Mouse (Mus musculus) hindbrain, embryonic 15.5 days (tissue): Measurements from ENCODE around the gene Src. TPM values are rescaled to one million over a fixed set of nuclear protein-coding genes. Genes with fewer than 3 reads are reported as not detected.

Source experiments
- ATAC-seq: fragments of 200-750 bp; cut with Nextera tagmentation; 2 replicates; pipeline ENCODE4 v1.8.0; 2017; ENCODE audit warnings: low read depth, moderate number of reproducible peaks, moderate TSS enrichment; ENCODE audit not compliant: low FRiP score
- H3K27ac ChIP-seq: fragments of 300-500 bp; sonication (generic); replicated peaks from 2 replicates; pipeline ENCODE4 v1.5.1; 2015; ENCODE audit warnings: mild to moderate bottlenecking, inconsistent platforms
- H3K27me3 ChIP-seq: fragments of 300-500 bp; sonication (generic); 2 replicates; pipeline ENCODE4 v1.6.1; 2015; ENCODE audit warnings: control low read depth, inconsistent platforms
- H3K36me3 ChIP-seq: fragments of 300-500 bp; sonication (generic); 2 replicates; pipeline ENCODE4 v1.6.1; 2015; ENCODE audit warnings: control low read depth, inconsistent platforms
- H3K4me1 ChIP-seq: fragments of 300-500 bp; sonication (generic); replicated peaks from 2 replicates; pipeline ENCODE4 v1.6.1; 2015; ENCODE audit warnings: control low read depth, inconsistent platforms
- H3K4me2 ChIP-seq: fragments of 300-500 bp; sonication (generic); 2 replicates; pipeline ENCODE4 v1.6.1; 2015; ENCODE audit warnings: moderate library complexity, mild to moderate bottlenecking, inconsistent platforms
- H3K4me3 ChIP-seq: fragments of 300-500 bp; sonication (generic); 2 replicates; pipeline ENCODE4 v1.5.1; 2015; ENCODE audit warnings: mild to moderate bottlenecking, inconsistent platforms
- H3K9ac ChIP-seq: fragments of 300-500 bp; sonication (generic); 2 replicates; pipeline ENCODE4 v1.6.1; 2015; ENCODE audit warnings: inconsistent platforms
- H3K9me3 ChIP-seq: fragments of 300-500 bp; sonication (generic); 2 replicates; pipeline ENCODE4 v1.6.1; 2016; ENCODE audit warnings: control low read depth, inconsistent platforms
- WGBS: fragments of 180-500 bp; shearing (Covaris S2); methylation state at CpG from one replicate; pipeline ENCODE4 v1.1.7; 2015; 5-methylcytosine and 5-hydroxymethylcytosine counted together
- polyA plus RNA-seq: library from polyadenylated mRNA; unstranded; fragments of >200 nt; fragmentation: Nextera tagmentation; extraction: Ambion mirVana; gene quantifications from 2 replicates; pipeline ENCODE4 v1.2.1, GENCODE M21; 2015

Gene Src
- polyA plus RNA-seq, 1 experiment from 2014 or later: 38.4 TPM

DNA sequence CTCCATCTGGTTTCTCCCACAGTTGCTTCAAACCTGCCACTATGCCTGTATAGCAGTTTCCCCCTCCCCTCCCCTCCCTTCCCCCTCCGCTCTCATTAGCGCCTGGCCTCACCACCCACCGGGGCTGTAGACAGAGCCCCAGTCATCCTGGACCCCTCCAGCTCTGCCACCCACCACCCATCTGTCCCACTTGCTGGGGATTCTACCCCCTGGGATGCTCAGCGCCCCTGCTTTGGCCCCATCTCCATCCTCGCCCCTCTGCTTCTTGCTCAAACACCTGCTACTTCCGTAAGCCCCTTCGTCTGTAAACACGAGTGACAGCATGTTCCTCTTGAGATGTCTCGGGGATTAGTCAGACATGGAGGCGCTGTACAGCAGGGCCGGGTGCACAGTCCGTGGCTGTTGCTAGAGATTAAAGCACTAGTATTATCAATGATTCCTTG is 69.5 kb downstream of the Src start:
- ATAC-seq: peak; percentile 53; the same call in 1 of the 2 replicates
- Histone ChIP-seq H3K4me2 (no peak overlapping the region), H3K27me3 (no peaks in the 10 kb centered on the region), H3K9ac (no peak overlapping the region), H3K4me3 (no peak overlapping the region), H3K27ac (peak overlapping the region; percentile 69), H3K36me3 (no peaks in the 10 kb centered on the region), H3K9me3 (no peaks in the 10 kb centered on the region), H3K4me1 (peaks cover 21% of the 10 kb centered on the region)
- WGBS: 10% methylated on average over 12 of the region's 12 CpGs

DNA sequence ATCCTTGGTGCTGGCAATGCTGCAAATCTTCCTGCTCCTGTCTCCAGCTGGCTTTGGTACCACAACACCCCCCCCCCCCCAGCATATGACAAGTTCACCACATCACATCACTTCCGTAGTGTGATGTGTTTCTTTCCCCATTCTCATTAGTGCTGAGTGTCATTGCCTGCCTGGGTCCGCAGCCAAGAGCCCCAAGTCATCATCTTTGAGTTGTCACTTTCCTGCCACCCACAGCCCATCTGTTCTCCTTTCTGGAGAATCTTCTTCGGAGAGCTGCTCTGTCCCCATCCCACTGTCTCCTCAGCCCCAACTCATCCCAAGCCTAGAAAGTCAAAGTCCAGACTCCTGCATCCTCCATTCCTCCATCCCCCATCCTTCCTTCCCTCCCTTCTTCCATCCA is 75.0 kb downstream of the Src start:
- no peak overlapping the region for H3K27ac ChIP-seq
- WGBS: 85% methylated on average over 3 of the region's 3 CpGs
- H3K36me3 ChIP-seq: no peaks in the 10 kb centered on the region
- H3K4me3 ChIP-seq: no peak overlapping the region
- no peak for ATAC-seq
- no peaks in the 10 kb centered on the region for H3K27me3 ChIP-seq
- H3K9me3 ChIP-seq: no peaks in the 10 kb centered on the region
- no peak overlapping the region for H3K9ac ChIP-seq
- H3K4me2 ChIP-seq: no peak overlapping the region
- peaks cover 11% of the 10 kb centered on the region for H3K4me1 ChIP-seq

- Histone ChIP-seq H3K9me3 (no peaks in the 10 kb centered on the region), H3K4me2 (no peak overlapping the region), H3K9ac (no peak overlapping the region), H3K4me1 (peaks cover 19% of the 10 kb centered on the region), H3K27ac (peak overlapping the region; percentile 57; the same call in 1 of the 2 replicates), H3K4me3 (no peak overlapping the region), H3K36me3 (no peaks in the 10 kb centered on the region), H3K27me3 (no peaks in the 10 kb centered on the region)
- ATAC-seq: 0 out of 2 replicates have a peak, but pooled peaks have one; percentile 37
- WGBS: 6% methylated on average over 4 of the region's 4 CpGs
These were observed 80.3 kb downstream of the Src start for GRCm38 (mm10) chr2:157498529-157498928.

GRCm38 (mm10) chr2:157500364-157500763 is 82.1 kb downstream of the Src start:
- 87% methylated on average over 2 of the region's 2 CpGs for WGBS
- H3K4me3 ChIP-seq: no peak overlapping the region
- H3K36me3 ChIP-seq: no peaks in the 10 kb centered on the region
- no peak overlapping the region for H3K9ac ChIP-seq
- no peaks in the 10 kb centered on the region for H3K27me3 ChIP-seq
- no peaks in the 10 kb centered on the region for H3K9me3 ChIP-seq
- no peak for ATAC-seq
- peaks cover 19% of the 10 kb centered on the region for H3K4me1 ChIP-seq
- no peak overlapping the region for H3K4me2 ChIP-seq
- H3K27ac ChIP-seq: no peak overlapping the region

DNA sequence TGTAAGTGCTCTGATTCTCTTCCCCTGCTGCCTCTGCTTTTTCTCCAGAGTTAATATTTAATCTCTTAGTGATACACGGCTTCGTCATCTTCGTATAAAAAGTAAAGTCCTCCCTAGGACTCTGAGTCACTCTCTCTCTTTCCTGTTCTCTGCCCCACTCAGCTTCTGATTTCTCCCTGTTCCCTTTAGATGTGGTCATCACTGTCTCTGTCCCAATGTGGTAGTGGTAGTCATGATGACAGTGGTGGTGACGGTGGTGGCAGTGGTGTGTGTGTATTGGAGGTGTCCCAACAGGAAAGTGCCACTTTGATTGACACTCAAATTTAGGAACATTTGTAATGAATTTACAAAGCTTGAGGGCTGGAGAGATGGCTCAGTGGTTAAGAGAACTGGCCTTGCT is 83.1 kb downstream of the Src start:
- H3K9ac ChIP-seq: no peak overlapping the region
- no peak overlapping the region for H3K4me2 ChIP-seq
- no peak for ATAC-seq
- peaks cover 20% of the 10 kb centered on the region for H3K4me1 ChIP-seq
- H3K27ac ChIP-seq: no peak overlapping the region
- no peak overlapping the region for H3K4me3 ChIP-seq
- no peaks in the 10 kb centered on the region for H3K9me3 ChIP-seq
- H3K36me3 ChIP-seq: no peaks in the 10 kb centered on the region
- 91% methylated on average over 4 of the region's 4 CpGs for WGBS
- H3K27me3 ChIP-seq: no peaks in the 10 kb centered on the region

GRCm38 (mm10) chr2:157506779-157507178 is 88.5 kb downstream of the Src start:
- Histone ChIP-seq H3K4me1 (peaks cover 24% of the 10 kb centered on the region), H3K36me3 (no peaks in the 10 kb centered on the region), H3K9ac (no peak overlapping the region), H3K27me3 (no peaks in the 10 kb centered on the region), H3K4me3 (no peak overlapping the region), H3K9me3 (no peaks in the 10 kb centered on the region), H3K4me2 (peak overlapping the region; percentile 36), H3K27ac (peak overlapping the region; percentile 20; the same call in 1 of the 2 replicates)
- 0 out of 2 replicates have a peak, but pooled peaks have one; percentile 55 for ATAC-seq
- 6% methylated on average over 14 of the region's 14 CpGs for WGBS

DNA sequence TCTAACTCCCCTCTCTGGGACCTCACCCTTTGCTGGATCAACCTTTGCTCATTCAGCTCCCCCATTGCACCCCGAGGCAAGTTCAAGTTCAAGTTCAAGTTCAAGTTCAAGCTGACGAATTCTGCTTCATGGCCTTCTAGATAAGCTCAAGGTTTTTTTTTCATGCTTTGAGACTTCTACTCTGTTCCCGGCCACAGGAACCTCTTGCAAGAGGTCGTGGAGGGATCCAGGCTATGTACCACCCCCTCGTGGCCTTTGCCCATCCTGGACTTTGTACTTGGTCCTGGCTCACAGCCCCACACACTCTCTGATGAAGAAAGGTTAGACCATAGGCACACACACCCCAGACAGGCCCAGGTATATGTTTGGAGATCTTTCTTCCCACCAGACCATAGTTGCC is 90.9 kb downstream of the Src start:
- H3K27me3 ChIP-seq: no peaks in the 10 kb centered on the region
- WGBS: 85% methylated on average over 5 of the region's 5 CpGs
- H3K27ac ChIP-seq: no peak overlapping the region
- H3K4me3 ChIP-seq: no peak overlapping the region
- no peaks in the 10 kb centered on the region for H3K9me3 ChIP-seq
- H3K9ac ChIP-seq: no peak overlapping the region
- peaks cover 34% of the 10 kb centered on the region for H3K4me1 ChIP-seq
- no peak for ATAC-seq
- no peak overlapping the region for H3K4me2 ChIP-seq
- no peaks in the 10 kb centered on the region for H3K36me3 ChIP-seq

DNA sequence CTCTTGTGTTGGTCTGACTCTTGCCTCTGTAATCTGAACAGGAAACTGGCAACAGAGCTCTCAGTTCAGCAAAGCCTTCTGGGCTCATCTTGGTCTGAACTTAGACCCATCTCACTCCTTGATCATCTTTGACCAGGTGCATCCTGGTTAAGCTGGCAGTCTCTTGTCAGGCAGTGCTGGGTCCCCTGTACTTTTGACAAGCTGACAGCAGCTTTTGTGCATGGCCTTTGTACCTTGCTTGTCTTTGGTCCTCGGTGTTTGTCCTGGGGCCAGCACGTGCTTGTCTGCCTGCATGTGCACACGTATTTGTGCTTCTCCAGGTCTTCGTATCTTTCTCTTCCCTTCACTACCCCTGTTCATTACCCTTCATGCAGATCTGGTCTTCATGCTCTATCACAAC is 91.8 kb downstream of the Src start:
- Histone ChIP-seq H3K9me3 (no peaks in the 10 kb centered on the region), H3K27ac (no peak overlapping the region)
- no peak for ATAC-seq

DNA sequence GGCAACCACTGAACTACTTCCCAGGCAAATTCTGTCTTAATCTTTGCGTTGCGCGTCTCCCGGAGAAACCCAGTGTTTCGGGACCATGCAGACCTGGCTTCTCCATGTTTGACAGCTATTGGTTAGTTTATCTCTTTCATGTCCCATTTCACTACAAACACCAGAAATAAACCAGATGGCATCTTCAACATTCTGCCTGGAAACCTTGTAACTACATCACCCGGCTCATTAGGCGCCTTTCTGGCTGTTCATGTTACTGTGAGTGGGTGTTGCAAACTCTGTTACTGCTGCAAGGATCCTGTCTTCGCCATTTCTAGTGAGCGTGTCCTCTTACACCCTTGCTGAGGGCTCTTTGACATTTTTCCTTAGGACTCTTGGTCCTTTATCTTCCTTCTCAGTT is 94.6 kb downstream of the Src start:
- Histone ChIP-seq H3K36me3 (no peaks in the 10 kb centered on the region), H3K4me2 (no peak overlapping the region), H3K27ac (no peak overlapping the region), H3K9me3 (no peaks in the 10 kb centered on the region), H3K4me3 (no peak overlapping the region), H3K27me3 (no peaks in the 10 kb centered on the region), H3K9ac (no peak overlapping the region), H3K4me1 (peaks cover 37% of the 10 kb centered on the region)
- ATAC-seq: no peak
- 77% methylated on average over 9 of the region's 9 CpGs for WGBS

More for the DNA sequence above, 91.8 kb downstream of the Src start:
- no peaks in the 10 kb centered on the region for H3K36me3 ChIP-seq
- H3K9ac ChIP-seq: no peak overlapping the region
- H3K4me2 ChIP-seq: no peak overlapping the region
- H3K4me3 ChIP-seq: no peak overlapping the region
- peaks cover 42% of the 10 kb centered on the region for H3K4me1 ChIP-seq
- 79% methylated on average over 4 of the region's 4 CpGs for WGBS
- no peaks in the 10 kb centered on the region for H3K27me3 ChIP-seq

DNA sequence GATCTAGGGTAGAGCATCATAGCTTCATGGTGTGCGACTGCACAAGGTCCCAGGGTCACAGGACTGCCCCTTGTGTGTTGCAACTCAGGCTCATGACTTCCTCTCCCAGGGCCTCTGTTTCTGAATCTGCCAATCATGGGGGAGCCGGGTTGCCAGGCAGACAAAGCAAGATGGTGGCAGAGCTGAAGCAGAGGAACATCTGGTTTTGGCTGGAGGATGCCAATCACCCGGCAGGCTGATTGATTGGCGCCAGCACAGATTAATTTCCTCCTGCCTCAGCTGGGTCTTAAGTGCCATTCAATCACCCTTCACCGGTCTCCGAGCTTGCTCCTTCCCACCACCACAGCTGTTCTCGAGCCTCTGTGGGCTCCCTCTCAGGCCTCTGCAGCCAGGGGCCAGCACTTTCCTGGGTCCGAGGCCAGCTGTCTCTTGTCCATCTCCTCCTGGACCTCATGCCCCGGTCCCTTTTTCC is 95.5 kb downstream of the Src start:
- Histone ChIP-seq H3K4me3 (no peak overlapping the region), H3K9me3 (no peaks in the 10 kb centered on the region), H3K9ac (no peak overlapping the region), H3K4me1 (peaks cover 46% of the 10 kb centered on the region), H3K27ac (no peak overlapping the region), H3K36me3 (no peaks in the 10 kb centered on the region), H3K27me3 (no peaks in the 10 kb centered on the region), H3K4me2 (no peak overlapping the region)
- no peak for ATAC-seq
- WGBS: 25% methylated on average over 9 of the region's 9 CpGs

DNA sequence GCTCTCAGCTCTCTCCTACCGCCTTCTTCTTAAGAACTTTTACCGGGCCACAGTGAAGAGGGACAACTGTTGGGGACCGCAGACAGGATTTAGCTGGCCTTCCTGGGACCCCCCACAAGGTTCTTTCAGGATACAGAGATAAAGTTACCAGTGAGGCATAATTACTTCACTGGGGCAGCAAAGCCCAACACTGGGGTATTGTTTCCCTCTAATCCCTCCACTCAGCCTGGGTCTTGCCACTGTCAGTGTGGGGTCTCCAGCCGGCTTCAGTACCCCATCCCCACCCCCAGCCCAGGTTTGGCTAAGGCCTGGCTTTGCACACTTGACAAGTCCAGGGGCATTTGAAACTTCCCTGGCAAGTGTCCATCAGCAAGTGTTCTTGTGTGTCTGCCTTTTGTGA is 96.1 kb downstream of the Src start:
- no peak for ATAC-seq
- Histone ChIP-seq H3K4me1 (peaks cover 49% of the 10 kb centered on the region), H3K9me3 (no peaks in the 10 kb centered on the region), H3K9ac (no peak overlapping the region), H3K4me3 (no peak overlapping the region), H3K27ac (no peak overlapping the region), H3K27me3 (no peaks in the 10 kb centered on the region), H3K36me3 (no peaks in the 10 kb centered on the region), H3K4me2 (no peak overlapping the region)
- 13% methylated on average over 4 of the region's 4 CpGs for WGBS

DNA sequence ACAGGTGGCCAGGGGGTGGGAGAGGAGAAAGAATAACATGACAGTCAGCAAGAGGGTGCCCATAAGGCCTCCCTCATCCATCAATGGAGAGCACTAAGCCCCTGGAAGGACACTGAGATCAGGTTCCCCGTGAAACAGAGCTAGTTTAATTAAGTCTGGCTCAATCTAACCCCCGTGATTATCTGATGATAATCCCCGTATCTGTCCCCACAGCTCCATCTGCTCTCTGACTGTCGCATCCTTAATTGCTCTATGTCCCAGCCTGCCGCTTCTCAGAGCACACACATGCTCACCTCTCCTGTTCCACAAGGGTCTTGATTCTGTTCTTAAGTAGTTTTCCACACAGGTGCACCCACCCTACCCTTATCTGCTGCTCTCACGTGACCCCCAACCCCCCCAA is 99.3 kb downstream of the Src start:
- H3K4me1 ChIP-seq: peaks cover 60% of the 10 kb centered on the region
- no peaks in the 10 kb centered on the region for H3K36me3 ChIP-seq
- no peak overlapping the region for H3K9ac ChIP-seq
- no peak overlapping the region for H3K4me2 ChIP-seq
- no peaks in the 10 kb centered on the region for H3K27me3 ChIP-seq
- no peak for ATAC-seq
- H3K9me3 ChIP-seq: no peaks in the 10 kb centered on the region
- WGBS: 39% methylated on average over 6 of the region's 6 CpGs
- H3K4me3 ChIP-seq: no peak overlapping the region
- no peak overlapping the region; the same call in 1 of the 2 replicates for H3K27ac ChIP-seq

GRCm38 (mm10) chr2:157518451-157518850 is 100.2 kb downstream of the Src start:
- Histone ChIP-seq H3K36me3 (no peaks in the 10 kb centered on the region), H3K4me1 (peaks cover 64% of the 10 kb centered on the region), H3K9ac (no peak overlapping the region), H3K27ac (no peak overlapping the region), H3K9me3 (no peaks in the 10 kb centered on the region), H3K4me3 (no peak overlapping the region), H3K27me3 (no peaks in the 10 kb centered on the region), H3K4me2 (no peak overlapping the region)
- no peak for ATAC-seq
- 34% methylated on average over 7 of the region's 7 CpGs for WGBS
